Mouse (Mus musculus): ENCODE measurements around the gene Morf4l1.
A peak's percentile ranks its signal among the peaks of the same experiment; 100 is the strongest.

The Morf4l1 gene

GRCm38 (mm10) chr9:90114567-90115307, at the start of gene Morf4l1:
Morf4l1 (minus strand) TSS chr9:90114774.
- DNase-seq (ENCODE audit: low spot score), result peak; percentile 97

- peak; percentile 54 for DNase-seq (ENCODE audit: low spot score)
Observed at GRCm38 (mm10) chr9:90163749-90164095, 49.1 kb upstream of the Morf4l1 start.

DNA sequence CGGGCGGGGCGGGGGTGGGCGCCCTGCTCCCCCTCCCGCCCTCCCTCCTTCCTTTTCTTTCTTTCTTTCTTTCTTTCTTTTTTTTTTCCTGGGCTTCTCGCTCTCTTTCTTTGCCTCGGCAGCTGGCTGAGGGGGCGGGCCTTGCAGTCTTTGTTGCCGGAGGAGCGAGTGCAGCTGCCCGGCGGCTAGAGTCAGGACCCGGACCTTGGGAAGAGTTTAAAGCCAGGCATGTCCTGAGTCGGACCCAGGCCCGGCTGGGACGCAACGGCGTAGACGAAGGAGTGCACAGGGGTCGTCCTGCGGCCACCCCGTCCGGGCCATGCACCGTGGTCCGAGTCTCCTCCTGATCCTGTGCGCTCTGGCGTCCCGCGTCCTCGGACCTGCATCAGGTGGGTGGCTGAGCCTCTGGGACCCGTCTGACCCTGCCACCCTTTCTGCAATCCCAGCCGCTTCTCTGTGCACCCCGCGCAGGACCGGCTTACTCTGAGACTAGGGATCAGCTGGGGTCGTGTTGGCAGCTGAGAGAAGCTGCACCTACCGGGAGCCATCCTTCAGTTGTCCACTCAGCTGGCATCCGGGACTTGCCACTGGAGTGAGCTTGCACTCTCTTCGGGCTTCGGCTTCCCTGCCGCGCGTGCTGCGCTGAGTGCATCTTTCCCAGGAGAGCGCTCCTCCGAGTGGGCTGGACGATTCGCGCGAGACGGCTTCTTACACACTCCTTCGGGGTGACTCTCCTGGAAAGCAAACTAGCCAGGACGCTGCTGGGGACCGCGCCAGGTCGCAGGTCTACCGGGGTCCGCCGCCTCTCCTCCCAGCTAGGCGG, 48.6 kb upstream of the Morf4l1 start, which contains the start of gene Adamts7:
Gene Adamts7, plus strand, starts transcription at position 144 of the 823 bp plus-strand sequence.
- peak; percentile 71 for DNase-seq (ENCODE audit: low spot score)

GRCm38 (mm10) chr9:90162243-90162925, 47.8 kb upstream of the Morf4l1 start:
- peak; percentile 71 for DNase-seq (ENCODE audit: low spot score)

DNA sequence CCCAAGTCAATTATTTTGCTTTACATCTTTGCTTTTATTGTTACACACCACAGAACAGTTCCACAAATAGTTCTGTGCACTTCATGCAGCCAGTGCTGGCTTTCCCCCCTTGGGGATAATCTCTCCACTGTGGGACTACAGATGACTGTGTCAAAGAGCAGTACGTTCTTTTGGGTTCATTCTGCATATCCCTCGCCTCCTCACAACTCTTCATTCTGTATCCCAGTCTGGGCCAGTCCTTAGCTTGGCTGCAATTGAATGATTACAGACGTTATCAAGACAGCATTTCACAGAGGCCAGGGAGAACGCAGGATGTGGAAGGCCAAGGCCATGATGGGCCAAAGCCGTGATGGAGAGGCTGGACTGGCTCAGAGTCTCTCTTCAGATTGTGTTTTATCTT, 32.3 kb upstream of the Morf4l1 start:
- no peak for DNase-seq (ENCODE audit: low spot score)

GRCm38 (mm10) chr9:90145788-90146187, 31.2 kb upstream of the Morf4l1 start:
- DNase-seq (ENCODE audit: low spot score), result no peak

- DNase-seq (ENCODE audit: low spot score), result no peak
Observed at GRCm38 (mm10) chr9:90136678-90136965, 22.0 kb upstream of the Morf4l1 start.

GRCm38 (mm10) chr9:90135963-90136677, 21.5 kb upstream of the Morf4l1 start:
- DNase-seq (ENCODE audit: low spot score), result no peak

DNA sequence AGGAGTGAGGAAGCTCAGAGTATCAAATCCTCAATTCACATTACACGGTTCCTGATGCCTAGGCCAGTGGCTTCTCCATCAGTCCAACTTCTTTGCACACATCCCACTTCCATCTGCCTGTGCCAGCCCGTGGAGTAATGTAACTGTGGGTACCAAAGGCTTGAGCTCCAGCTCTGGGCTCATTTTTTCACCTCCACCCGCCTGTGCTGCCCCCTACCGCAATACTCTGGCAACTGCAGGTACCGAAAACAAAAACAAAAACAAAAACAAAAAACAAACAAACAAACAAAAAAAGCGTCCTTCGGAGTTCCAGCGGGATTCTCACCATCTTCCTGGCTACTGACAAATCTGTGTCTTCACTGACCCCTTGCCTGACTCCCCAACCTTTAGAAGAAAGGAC, 20.9 kb upstream of the Morf4l1 start:
- DNase-seq (ENCODE audit: low spot score), result no peak

DNA sequence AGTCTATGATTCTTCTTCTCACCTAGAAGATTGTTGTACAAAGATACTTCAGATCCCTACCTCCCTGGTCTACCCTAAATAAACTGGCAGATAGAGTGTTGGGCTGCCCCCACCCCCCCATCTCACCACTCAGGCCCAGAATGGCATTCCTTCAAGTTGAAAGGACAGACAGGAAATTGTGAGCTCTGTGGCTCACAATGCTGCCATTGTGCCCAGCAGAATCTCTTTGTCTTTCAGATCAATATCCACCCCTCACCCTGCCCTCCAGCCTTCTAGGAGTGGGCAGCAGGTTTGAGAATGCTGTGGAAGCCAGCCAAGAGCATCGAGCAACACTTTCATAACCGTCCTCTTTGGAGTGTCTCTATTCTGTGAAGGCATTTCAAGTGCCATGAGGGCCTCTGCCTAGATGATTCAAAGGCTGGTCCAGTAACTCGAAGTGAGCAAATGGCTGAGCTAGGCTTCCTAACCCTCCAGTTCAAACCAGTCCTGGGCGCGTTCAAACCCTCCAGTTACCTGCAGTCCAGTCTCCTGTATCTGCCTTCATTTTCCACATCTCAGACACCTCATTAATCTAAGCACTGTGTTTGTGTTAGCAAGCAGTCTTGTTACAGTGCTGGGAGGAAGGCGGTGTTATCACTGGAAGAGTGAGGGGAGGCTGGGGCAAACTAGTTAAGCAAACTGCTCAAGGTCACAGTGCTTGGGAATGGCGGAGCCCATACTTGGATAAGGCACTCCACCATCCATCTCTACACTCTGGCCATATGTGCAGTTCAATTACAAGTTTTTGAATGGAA, 19.2 kb upstream of the Morf4l1 start:
- DNase-seq (ENCODE audit: low spot score), result no peak

- no peak for DNase-seq (ENCODE audit: low spot score)
Observed at GRCm38 (mm10) chr9:90128636-90129201, 14.1 kb upstream of the Morf4l1 start.

GRCm38 (mm10) chr9:90127146-90127545, 12.6 kb upstream of the Morf4l1 start:
- no peak for DNase-seq (ENCODE audit: low spot score)

DNA sequence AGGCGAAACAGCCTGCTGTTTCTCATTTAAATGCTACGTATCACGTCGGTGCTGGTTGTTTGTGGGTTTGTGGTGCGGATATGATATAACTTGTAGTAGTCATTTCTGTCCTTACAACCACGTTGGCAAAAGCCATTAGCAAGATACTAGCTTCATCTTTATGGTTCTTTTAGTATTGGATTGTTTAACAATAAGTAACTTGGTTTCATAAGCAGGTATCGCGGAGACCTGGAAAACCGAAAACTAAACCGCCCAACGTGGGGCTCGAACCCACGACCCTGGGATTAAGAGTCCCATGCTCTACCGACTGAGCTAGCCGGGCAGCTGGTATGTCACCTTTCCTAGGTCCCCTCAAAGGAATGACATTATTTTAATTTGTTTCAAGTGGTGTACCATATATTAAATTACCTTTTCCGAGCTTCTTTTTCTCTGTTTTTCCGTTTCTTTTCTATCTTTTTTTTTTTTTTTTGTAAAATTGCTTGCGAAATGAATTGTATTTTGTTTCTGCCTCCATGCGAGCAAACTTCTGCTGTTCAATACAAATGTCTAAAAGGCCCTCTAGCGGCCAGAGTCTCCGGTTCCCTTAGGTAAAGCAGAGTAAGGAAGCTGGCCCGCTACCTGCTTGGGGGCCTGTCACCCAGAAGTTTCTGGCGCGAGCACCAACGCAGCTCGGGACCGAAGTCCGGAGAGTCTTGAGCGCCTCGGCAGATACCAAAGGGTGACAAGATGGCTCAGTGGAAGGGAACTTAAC, 11.9 kb upstream of the Morf4l1 start:
- peak; percentile 81 for DNase-seq (ENCODE audit: low spot score)

DNA sequence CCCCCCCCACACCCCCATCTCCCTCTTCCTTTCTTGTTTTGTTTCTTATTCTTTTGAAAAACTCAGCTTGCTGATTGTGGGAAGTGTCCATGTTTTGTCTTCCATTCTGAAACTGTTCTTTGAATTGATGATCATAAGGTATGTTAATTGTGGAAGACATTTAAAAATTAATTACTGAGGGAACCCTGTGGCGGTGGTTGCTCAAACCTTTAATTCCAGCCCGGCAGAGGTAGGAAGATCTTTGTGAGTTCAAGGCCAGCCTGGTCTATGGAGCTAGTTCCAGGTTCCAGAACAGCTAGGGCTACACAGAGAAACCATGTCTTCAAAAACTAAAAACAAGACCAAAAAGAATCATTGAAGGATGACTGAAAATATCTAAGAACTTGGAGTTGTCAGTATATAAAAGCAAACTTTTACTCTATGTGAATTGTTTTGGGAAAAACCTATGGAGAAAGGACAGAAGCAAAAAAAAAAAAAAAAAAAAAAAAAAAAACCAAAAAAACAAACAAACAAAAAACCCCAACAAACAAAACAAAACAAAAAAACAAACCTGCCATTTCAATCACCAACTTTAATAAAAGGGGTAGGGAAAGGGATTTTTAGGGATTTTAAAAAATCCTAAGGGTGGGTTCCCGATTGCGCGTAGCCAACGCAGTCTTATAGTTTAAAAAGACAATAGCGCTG, 11.0 kb upstream of the Morf4l1 start:
- DNase-seq (ENCODE audit: low spot score), result peak; percentile 61

- no peak for DNase-seq (ENCODE audit: low spot score)
Observed at GRCm38 (mm10) chr9:90124873-90125245, 10.3 kb upstream of the Morf4l1 start.

DNA sequence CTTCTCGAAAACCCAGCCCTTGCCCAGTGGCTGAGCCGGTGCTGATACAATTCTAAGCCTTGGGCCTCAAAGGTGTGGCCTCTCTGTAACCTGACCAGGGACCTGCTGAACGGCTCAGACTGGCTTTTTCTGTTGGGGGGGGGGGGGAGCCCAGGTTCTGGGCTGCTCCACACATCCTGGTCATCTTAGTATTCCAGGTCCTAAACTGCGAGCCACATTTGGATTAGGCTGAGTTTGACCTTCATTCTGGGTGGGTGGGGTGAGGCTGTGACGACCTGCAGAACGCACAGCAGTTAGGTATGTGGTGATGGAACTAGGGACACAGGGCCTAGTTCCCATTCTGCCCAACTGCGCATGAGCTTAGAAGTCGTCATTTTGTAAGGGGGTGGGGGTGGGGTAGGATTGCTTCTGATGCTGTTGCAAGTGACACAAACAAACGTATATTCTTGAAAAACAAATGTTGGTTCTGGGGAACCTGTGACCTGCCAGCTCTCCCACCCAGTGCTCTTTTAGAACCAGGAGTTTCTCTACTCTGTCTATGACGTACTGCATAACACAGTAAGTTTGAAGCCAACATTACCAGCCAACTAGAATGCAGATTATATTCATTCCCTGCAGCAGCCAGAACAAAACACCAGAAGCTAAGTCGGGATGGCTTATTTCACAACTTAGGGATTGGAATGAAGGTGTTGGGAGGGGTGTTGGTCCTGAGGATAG, 9.7 kb upstream of the Morf4l1 start:
- no peak for DNase-seq (ENCODE audit: low spot score)

DNA sequence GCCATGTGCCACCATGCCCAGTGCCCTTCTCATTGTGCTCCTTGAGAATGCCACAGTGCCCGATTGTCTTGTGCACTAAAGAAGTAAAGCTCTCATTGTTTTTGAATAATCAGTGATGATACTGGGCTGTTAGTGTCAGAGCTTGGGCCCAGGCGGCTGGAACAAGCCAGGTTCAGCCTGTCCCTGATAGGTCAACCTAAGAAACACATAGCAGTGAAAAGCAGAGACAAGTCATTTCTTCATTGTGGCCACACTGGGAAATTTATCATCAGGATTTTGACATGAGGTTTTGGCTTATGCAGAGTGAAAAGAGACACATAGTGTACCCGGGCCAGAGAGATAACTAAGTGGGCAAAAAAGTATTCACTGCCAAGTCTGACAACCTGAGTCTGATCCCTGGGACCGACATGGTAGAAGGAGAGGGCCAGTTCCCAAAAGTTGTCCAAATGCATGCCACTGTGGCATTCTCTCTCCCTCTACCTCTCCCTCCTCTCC, 7.7 kb upstream of the Morf4l1 start:
- no peak for DNase-seq (ENCODE audit: low spot score)

DNA sequence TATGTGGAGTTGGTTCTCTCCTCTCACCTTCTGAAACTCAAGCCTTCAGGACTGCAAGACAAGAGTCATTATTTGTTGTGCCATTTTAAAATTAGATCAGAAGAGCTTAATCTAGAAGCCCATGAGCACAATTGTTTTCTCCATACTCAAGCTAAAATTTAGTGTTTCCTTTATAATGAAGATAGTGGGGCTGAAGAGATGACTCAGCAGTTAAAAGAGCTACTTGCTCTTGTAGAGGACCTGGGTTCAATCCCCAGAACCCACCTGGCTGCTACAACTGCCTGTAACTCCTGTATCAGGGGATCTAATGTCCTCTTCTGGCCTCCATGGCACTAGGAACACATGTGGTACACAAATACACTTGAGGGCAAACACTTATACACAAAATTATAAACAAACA, 2.7 kb upstream of the Morf4l1 start:
- DNase-seq (ENCODE audit: low spot score), result no peak

DNA sequence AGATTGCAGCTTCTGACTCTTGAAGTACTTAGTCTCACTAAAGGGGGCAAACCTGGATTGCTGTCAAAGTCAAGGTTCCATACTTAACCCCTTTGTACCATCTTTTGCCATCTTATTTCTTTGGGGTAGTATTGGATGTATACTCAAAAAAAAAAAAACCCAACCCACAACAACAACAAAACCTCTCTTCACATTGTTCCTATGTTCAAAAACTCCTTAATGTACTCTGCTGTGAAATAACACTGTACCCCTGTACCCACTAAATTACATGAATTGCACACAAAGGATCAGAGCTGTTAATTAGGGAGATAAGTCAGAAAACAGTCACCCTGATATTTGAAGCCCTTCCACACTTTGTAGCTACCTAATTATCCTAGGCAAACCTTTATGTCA, 730 bp upstream of the Morf4l1 start:
- DNase-seq (ENCODE audit: low spot score), result no peak
